Mouse (Mus musculus) A20 (cell line): ENCODE measurements around the gene Hnrnph2.
A peak's percentile ranks its signal among the peaks of the same experiment; 100 is the strongest.

ENCODE experiments used
- DNase-seq: peaks from one replicate; pipeline ENCODE4 v3.0.0-alpha.2; 2011; ENCODE audit warnings: low read depth, low spot score

The Hnrnph2 gene

GRCm38 (mm10) chrX:134600659-134601379, at the start of gene Hnrnph2, which contains the start of gene Gla:
Gene Hnrnph2, plus strand, starts transcription at chrX:134601179.
Gene Gla, minus strand, starts transcription at chrX:134601125.
- DNase-seq: peak; percentile 95

DNA sequence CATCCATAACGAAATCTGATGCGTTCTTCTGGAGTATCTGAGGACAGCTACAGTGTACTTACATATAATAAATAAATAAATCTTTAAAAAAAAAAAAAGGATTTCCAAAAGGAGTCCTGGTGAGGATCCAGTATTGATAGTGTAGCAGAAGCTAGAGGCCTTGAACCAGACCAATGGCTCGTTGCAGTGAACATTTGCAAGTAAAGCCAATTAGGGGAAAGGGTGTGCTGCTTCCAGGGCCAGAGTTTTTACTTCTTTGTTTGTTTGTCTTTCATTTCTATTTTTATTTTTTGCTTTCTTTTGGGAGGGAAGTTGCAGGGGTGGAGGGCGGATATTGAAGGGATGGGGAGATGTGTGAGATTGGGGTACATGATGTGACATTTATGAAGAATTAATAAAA, 47.7 kb upstream of the Hnrnph2 start:
- no peak for DNase-seq

GRCm38 (mm10) chrX:134554425-134554824, 46.6 kb upstream of the Hnrnph2 start:
- DNase-seq: no peak

DNA sequence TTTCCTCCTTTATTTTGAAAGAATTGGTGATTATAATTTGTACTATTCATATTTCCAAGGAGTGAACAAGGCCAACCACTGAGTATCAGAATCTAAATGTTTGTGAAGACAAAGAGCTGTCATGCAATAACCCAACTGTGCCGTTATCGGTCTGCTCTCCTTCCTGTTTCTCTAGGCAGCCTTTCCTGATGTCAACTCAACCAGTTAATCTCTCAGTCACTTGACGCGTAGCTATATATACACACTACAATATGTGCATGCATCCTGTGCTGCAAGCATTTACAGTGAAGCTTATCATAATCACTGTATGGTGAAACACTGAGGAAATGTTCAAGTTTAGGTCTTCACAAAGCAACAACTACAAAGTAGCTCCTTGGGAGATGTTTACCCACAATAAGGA, 36.7 kb upstream of the Hnrnph2 start:
- DNase-seq: no peak

GRCm38 (mm10) chrX:134566536-134567222, 34.3 kb upstream of the Hnrnph2 start:
- peak; percentile 67 for DNase-seq

DNA sequence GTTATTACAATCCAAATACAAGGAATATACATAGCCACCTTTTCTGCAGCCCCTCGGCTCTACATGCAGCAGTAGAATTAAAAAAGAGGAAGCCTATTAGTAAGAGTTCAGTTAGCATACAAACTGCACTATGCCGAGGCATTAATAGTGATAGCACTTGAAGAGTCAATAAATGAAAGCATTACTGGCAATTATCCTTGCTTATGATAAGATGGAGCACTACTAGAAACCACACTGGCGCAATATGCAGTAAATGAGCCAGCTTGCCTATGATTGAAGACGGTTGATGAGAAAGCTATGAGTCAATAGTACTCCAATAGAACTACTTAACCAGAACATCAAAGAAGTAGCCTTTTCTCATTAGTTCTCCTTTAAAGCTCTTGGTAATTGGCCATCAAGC, 23.1 kb upstream of the Hnrnph2 start:
- DNase-seq: no peak

GRCm38 (mm10) chrX:134580528-134581305, 20.3 kb upstream of the Hnrnph2 start:
- DNase-seq: peak; percentile 80

DNA sequence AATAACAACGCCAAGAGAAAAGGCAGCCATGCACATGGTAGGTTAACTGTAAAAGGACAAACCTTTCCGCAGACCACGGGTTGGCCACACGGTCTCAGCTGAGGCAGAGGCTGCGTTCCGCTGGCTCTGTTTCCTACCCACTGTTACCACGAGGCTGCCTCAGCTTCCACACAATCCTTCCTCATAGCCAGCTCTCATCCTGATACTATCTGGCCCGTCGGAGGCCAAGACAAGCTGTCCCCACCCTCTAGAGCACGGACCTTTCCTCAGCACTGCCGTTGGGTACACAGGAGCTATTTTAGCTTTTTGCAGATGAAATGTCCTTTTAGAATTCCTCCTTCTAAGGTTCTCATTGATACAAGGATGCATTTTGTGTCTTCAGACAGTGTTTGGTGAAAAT, 18.7 kb upstream of the Hnrnph2 start:
- peak; percentile 35 for DNase-seq

- DNase-seq: peak; percentile 66
Measured at GRCm38 (mm10) chrX:134582888-134583669, 17.9 kb upstream of the Hnrnph2 start, which contains the start of gene Btk. Gene Btk, minus strand, starts transcription at chrX:134583570.

GRCm38 (mm10) chrX:134585103-134586002, 15.6 kb upstream of the Hnrnph2 start, which contains the start of gene Rpl36a:
Gene Rpl36a, plus strand, starts transcription at chrX:134585654.
- peak; percentile 94 for DNase-seq

GRCm38 (mm10) chrX:134586447-134586846, 14.5 kb upstream of the Hnrnph2 start:
- no peak for DNase-seq

- no peak for DNase-seq
Measured at GRCm38 (mm10) chrX:134588261-134588660, 12.7 kb upstream of the Hnrnph2 start.

- DNase-seq: no peak
Measured at GRCm38 (mm10) chrX:134588997-134589396, 12.0 kb upstream of the Hnrnph2 start.

- DNase-seq: no peak
Measured at GRCm38 (mm10) chrX:134589836-134590235, 11.1 kb upstream of the Hnrnph2 start.

DNA sequence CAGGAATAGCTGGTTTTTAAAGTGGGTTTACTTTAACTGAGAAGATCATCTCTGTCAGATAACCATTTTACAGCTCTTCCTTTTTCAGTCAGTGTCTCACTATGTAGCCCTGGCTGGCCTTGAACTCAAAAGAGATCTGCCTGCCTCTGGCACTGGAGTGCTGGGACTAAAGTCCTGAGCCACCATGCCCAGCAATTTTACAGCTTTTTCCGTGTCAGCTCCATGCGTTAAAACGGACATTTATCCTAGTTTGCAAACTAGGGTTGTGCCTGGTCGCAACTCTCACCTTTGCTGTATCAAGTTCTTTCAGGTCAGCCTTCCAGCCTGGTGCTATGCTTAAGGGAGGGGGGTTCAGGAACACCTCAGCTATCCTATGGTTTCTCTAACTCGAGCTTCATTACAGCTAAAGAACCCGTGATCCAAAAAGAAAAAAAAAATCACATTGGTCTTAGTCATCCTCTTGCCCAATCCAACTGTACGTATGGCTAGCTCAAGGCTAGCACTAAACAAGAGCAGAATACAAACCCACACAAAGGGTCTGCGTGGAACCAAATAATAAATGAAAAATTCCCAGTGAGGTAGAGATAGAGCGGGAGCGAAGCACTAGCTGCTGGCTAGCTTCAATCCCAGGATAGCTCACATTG, 935 bp upstream of the Hnrnph2 start:
- no peak for DNase-seq

- DNase-seq: no peak
Measured at GRCm38 (mm10) chrX:134601380-134602120, 571 bp downstream of the Hnrnph2 start.

DNA sequence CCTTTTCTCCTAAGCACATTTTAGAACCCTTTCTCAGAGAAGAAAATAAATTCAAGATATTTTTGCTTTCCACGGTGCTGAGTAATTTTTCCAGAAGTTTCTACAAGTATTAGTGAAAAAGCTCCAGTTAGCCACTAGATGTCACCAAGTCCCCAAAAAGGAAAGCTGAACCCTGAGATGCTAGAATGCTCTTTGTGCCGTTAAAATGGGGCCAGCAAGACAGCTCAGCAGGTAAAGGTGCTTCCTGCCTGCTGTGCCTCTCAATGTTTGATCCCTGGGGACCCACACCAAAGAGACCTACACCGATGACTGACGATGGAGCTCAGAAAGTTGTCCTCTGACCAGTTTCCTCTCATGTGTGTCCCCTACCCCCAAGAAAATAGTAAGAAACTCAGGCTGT, 8.5 kb downstream of the Hnrnph2 start:
- peak; percentile 29 for DNase-seq

DNA sequence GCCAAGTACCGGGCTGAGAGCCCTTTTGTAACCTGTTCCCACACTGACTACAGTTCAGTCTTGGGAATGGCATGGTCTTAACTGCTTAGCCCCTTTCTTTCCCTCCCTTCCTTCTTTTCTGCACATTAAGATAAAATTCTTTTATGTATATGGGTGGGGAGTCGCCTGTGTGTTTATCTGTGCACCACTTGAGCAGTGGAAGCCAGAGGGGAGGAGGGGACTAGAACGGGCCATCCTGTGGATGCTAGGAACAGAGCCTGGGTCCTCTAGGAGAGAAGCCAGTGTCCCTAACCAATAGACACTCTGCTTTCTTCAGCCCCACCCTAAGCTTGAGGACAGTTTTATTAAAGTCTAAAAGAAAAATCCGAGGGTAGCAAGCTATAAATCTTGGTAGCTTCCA, 10.0 kb downstream of the Hnrnph2 start:
- DNase-seq: no peak
